Mouse (Mus musculus) heart, embryonic 13.5 days (tissue): ENCODE measurements around the gene Itgb2l. TPM values are rescaled to one million over a fixed set of nuclear protein-coding genes. Genes with fewer than 3 reads are reported as not detected.

Source experiments
- ATAC-seq: fragments of 200-750 bp; cut with Nextera tagmentation; 2 replicates; pipeline ENCODE4 v1.8.0; 2017; ENCODE audit warnings: moderate TSS enrichment; ENCODE audit not compliant: insufficient number of reproducible peaks, low FRiP score, low TSS enrichment; ENCODE audit errors: extremely low read depth
- H3K27ac ChIP-seq: fragments of 300-500 bp; sonication (generic); replicated peaks from 2 replicates; pipeline ENCODE4 v1.5.1; 2015; ENCODE audit warnings: moderate library complexity, mild to moderate bottlenecking, inconsistent platforms
- H3K27me3 ChIP-seq: fragments of 300-500 bp; sonication (generic); replicated peaks from 2 replicates; pipeline ENCODE4 v1.6.1; 2015; ENCODE audit warnings: mild to moderate bottlenecking, inconsistent platforms
- H3K36me3 ChIP-seq: fragments of 300-500 bp; sonication (generic); 2 replicates; pipeline ENCODE4 v1.6.1; 2015; ENCODE audit warnings: mild to moderate bottlenecking, inconsistent platforms
- H3K4me1 ChIP-seq: fragments of 300-500 bp; sonication (generic); 2 replicates; pipeline ENCODE4 v1.6.1; 2015; ENCODE audit warnings: inconsistent platforms
- H3K4me2 ChIP-seq: fragments of 300-500 bp; sonication (generic); 2 replicates; pipeline ENCODE4 v1.6.1; 2015; ENCODE audit warnings: inconsistent platforms, mild to moderate bottlenecking, moderate library complexity
- H3K4me3 ChIP-seq: fragments of 300-500 bp; sonication (generic); 2 replicates; pipeline ENCODE4 v1.5.1; 2015; ENCODE audit warnings: moderate library complexity, mild to moderate bottlenecking, inconsistent platforms
- H3K9ac ChIP-seq: fragments of 300-500 bp; sonication (generic); 2 replicates; pipeline ENCODE4 v1.6.1; 2015; ENCODE audit warnings: inconsistent platforms, mild to moderate bottlenecking, moderate library complexity
- H3K9me3 ChIP-seq: fragments of 300-500 bp; sonication (generic); 2 replicates; pipeline ENCODE4 v1.6.1; 2016; ENCODE audit warnings: inconsistent platforms
- WGBS: fragments of 180-500 bp; shearing (Covaris S2); methylation state at CpG from one replicate; pipeline ENCODE4 v1.1.7; 2015; ENCODE audit warnings: mixed read lengths; 5-methylcytosine and 5-hydroxymethylcytosine counted together
- polyA plus RNA-seq: library from polyadenylated mRNA; unstranded; fragments of >200 nt; fragmentation: Nextera tagmentation; extraction: Ambion mirVana; gene quantifications from 2 replicates; pipeline ENCODE4 v1.2.1, GENCODE M21; 2015

Itgb2l gene
- polyA plus RNA-seq, 1 experiment from 2014 or later: not detected

GRCm38 (mm10) chr16:96426671-96427070 is 16.7 kb downstream of the Itgb2l start:
- H3K9me3 ChIP-seq: no peaks in the 10 kb centered on the region
- H3K27me3 ChIP-seq: peaks cover 28% of the 10 kb centered on the region; the same call in 1 of the 2 replicates
- no peak overlapping the region for H3K4me2 ChIP-seq
- no peak overlapping the region for H3K9ac ChIP-seq
- no peaks in the 10 kb centered on the region for H3K36me3 ChIP-seq
- ATAC-seq: no peak
- 76% methylated on average over 7 of the region's 7 CpGs for WGBS
- no peak overlapping the region for H3K27ac ChIP-seq
- H3K4me1 ChIP-seq: no peaks in the 10 kb centered on the region
- H3K4me3 ChIP-seq: no peak overlapping the region

DNA sequence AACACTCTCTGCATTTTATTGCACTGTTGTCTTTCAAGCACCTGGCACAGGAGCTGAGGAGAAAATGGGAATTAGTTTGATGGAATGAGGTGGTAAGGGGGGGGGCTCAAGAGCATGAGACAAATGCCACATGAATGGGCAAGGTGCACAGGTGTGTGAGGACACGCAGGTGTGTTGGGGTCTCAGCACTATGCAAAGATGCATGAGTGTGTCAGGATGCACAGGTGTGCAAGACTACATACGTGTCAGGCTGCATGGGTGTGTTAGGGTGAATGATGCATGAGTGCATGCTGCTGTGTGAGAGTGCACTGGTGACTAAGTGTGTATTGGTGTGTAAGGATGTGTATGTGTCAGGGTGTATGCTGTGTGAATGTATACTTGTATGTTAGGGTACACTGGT is 18.4 kb downstream of the Itgb2l start:
- Histone ChIP-seq H3K9me3 (no peaks in the 10 kb centered on the region), H3K9ac (no peak overlapping the region), H3K4me3 (no peak overlapping the region), H3K4me2 (no peak overlapping the region), H3K4me1 (no peaks in the 10 kb centered on the region), H3K36me3 (no peaks in the 10 kb centered on the region), H3K27me3 (peaks cover 20% of the 10 kb centered on the region; the same call in 1 of the 2 replicates), H3K27ac (no peak overlapping the region)
- 66% methylated on average over 2 of the region's 2 CpGs for WGBS
- no peak for ATAC-seq

DNA sequence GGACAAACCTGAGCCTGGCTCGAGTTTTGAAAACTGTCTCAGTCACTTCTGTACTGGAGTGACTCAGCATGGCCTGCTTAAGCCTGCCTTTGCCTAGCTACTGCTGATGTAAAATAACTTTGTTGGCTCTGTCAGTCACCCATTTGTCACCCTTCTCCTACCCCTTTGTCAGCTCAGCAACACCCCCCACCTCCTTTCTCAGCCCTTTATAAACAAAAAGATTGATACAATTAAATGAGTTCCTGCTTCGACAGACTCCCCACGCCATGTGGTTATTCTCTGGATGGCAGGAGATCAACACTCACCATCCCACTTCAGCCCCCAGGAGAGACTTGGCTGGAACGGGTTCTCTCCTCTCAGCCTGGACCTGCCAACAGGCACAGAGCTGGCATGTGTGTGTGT is 35.4 kb downstream of the Itgb2l start:
- H3K36me3 ChIP-seq: no peaks in the 10 kb centered on the region
- ATAC-seq: peak; percentile 66; the same call in 1 of the 2 replicates
- H3K4me1 ChIP-seq: peaks cover 24% of the 10 kb centered on the region
- H3K9me3 ChIP-seq: no peaks in the 10 kb centered on the region
- 14% methylated on average over 4 of the region's 4 CpGs for WGBS
- H3K4me2 ChIP-seq: no peak overlapping the region
- no peaks in the 10 kb centered on the region for H3K27me3 ChIP-seq
- no peak overlapping the region for H3K9ac ChIP-seq
- H3K27ac ChIP-seq: peak overlapping the region; percentile 57
- no peak overlapping the region for H3K4me3 ChIP-seq

- no peaks in the 10 kb centered on the region for H3K36me3 ChIP-seq
- H3K9ac ChIP-seq: no peak overlapping the region
- no peak overlapping the region for H3K4me2 ChIP-seq
- H3K4me1 ChIP-seq: peaks cover 35% of the 10 kb centered on the region
- H3K4me3 ChIP-seq: no peak overlapping the region
- WGBS: 25% methylated on average over 4 of the region's 4 CpGs
- no peaks in the 10 kb centered on the region for H3K27me3 ChIP-seq
- no peaks in the 10 kb centered on the region for H3K9me3 ChIP-seq
- H3K27ac ChIP-seq: peak overlapping the region; percentile 91
- ATAC-seq: peak; percentile 71; the same call in 1 of the 2 replicates
Measured at GRCm38 (mm10) chr16:96406312-96406711, 37.1 kb downstream of the Itgb2l start.

DNA sequence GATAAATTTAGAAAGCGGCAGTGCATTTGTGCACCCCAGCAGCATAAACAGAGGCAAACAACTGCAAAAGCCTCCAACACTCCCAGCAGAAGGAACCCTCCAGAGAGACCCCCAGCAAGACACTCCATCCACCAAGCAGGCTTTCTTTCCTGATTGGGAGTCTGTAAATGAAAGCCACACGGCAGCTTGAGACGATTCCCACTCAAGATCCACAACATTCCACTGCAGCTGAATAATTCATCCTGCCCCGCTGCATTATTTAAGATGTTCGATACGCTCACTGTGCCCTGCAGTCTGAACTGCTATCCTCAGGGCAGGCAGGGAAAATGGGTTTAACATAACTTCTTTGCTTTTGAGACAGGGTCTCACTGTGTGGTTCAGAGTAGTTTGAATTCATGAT is 41.1 kb downstream of the Itgb2l start:
- Histone ChIP-seq H3K4me2 (no peak overlapping the region), H3K4me1 (peaks cover 41% of the 10 kb centered on the region), H3K36me3 (no peaks in the 10 kb centered on the region), H3K4me3 (no peak overlapping the region), H3K9ac (0 out of 2 replicates have a peak overlapping the region, but pooled peaks have one; percentile 37), H3K27ac (peak overlapping the region; percentile 28; the same call in 1 of the 2 replicates), H3K27me3 (0 out of 2 replicates have a peak, but pooled peaks cover 3% of the 10 kb centered on the region), H3K9me3 (no peaks in the 10 kb centered on the region)
- WGBS: 61% methylated on average over 6 of the region's 6 CpGs
- ATAC-seq: no peak

GRCm38 (mm10) chr16:96400046-96400445 is 43.4 kb downstream of the Itgb2l start:
- H3K27ac ChIP-seq: no peak overlapping the region
- no peaks in the 10 kb centered on the region for H3K36me3 ChIP-seq
- no peak overlapping the region for H3K4me2 ChIP-seq
- no peak overlapping the region for H3K4me3 ChIP-seq
- H3K9me3 ChIP-seq: no peaks in the 10 kb centered on the region
- WGBS: 63% methylated on average over 4 of the region's 4 CpGs
- 0 out of 2 replicates have a peak, but pooled peaks cover 3% of the 10 kb centered on the region for H3K27me3 ChIP-seq
- no peak overlapping the region for H3K9ac ChIP-seq
- ATAC-seq: no peak
- H3K4me1 ChIP-seq: peaks cover 26% of the 10 kb centered on the region

DNA sequence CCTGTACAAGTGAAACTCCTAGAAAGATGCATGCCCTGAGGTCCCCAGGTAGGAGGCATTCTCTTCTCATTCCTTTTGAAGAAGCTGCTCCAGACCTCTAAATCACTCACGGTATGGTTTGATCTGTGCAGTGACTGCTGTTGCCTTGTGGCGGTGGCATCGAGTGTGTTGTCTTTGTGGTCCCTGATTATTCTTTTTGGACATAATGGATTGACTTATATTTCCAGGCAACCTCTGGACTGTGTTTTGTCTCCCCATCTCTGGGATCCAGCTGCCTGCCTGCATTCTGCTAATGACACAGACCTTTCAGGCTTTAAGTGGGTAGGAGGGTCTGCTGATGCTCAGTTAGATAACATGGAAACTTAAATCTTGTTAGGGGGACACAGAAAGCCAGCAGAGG is 44.6 kb downstream of the Itgb2l start:
- no peak overlapping the region for H3K9ac ChIP-seq
- H3K36me3 ChIP-seq: no peaks in the 10 kb centered on the region
- H3K4me3 ChIP-seq: no peak overlapping the region
- no peaks in the 10 kb centered on the region for H3K9me3 ChIP-seq
- ATAC-seq: no peak
- no peak overlapping the region for H3K4me2 ChIP-seq
- peaks cover 26% of the 10 kb centered on the region for H3K4me1 ChIP-seq
- H3K27ac ChIP-seq: no peak overlapping the region
- WGBS: 76% methylated on average over 3 of the region's 3 CpGs
- H3K27me3 ChIP-seq: 0 out of 2 replicates have a peak, but pooled peaks cover 3% of the 10 kb centered on the region

DNA sequence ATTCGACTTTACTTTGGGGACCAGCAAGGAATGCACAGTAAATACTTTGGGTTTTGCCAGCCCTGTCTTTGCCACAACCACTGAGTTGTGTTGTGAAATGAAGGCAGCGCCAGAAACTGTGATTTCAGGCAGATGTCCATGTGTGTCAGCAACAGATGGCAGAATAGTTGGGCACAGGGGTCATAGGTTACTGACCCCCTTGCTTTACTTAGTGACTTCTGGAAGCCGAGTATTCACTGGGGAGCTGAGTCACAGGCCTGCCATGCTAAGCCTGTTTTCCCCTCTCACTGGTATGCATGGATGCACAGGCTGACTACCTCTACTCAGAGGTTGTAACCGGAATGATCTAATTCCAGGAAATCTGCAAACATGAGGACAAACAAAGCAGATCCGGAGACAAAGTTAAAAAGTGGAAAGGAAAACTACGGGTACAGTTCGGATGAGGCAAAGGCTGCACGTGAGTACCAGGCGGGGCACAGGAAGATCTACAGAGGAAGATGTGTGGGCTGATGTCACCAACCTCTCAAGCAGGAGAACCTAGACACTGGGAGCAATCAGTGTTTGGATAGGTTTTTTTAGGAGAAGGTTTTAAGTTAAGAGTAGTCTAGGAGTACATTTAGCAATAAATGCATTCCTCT is 47.3 kb downstream of the Itgb2l start:
- Histone ChIP-seq H3K9ac (no peak overlapping the region), H3K4me1 (peaks cover 15% of the 10 kb centered on the region), H3K36me3 (no peaks in the 10 kb centered on the region), H3K27me3 (0 out of 2 replicates have a peak, but pooled peaks cover 3% of the 10 kb centered on the region), H3K4me3 (no peak overlapping the region), H3K4me2 (no peak overlapping the region), H3K27ac (no peak overlapping the region), H3K9me3 (no peaks in the 10 kb centered on the region)
- ATAC-seq: no peak
- 60% methylated on average over 9 of the region's 9 CpGs for WGBS

DNA sequence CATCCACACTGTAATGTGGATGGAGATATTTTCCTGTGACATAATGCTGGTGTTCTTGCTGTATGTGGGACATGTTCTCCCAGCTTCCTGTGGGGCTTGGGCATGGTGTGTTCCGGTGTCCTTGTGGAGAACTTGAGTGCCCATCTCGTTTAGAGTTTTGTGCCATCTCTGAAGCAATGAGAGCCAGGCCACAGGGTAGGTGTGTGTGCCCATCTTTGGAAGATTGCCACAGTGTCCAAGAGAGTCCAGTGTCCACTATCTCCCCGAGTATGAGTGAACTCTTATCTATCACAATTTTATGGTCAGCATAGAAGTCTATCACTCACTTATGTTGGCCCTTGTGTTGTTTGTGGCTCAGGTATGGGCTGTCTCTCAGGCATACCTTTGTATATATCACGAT is 47.9 kb downstream of the Itgb2l start:
- Histone ChIP-seq H3K27ac (no peak overlapping the region), H3K36me3 (no peaks in the 10 kb centered on the region), H3K27me3 (0 out of 2 replicates have a peak, but pooled peaks cover 3% of the 10 kb centered on the region), H3K4me2 (no peak overlapping the region), H3K4me1 (peaks cover 15% of the 10 kb centered on the region), H3K9me3 (no peaks in the 10 kb centered on the region), H3K9ac (no peak overlapping the region), H3K4me3 (no peak overlapping the region)
- no peak; the same call in 1 of the 2 replicates for ATAC-seq
- WGBS: 64% methylated on average over 4 of the region's 4 CpGs

DNA sequence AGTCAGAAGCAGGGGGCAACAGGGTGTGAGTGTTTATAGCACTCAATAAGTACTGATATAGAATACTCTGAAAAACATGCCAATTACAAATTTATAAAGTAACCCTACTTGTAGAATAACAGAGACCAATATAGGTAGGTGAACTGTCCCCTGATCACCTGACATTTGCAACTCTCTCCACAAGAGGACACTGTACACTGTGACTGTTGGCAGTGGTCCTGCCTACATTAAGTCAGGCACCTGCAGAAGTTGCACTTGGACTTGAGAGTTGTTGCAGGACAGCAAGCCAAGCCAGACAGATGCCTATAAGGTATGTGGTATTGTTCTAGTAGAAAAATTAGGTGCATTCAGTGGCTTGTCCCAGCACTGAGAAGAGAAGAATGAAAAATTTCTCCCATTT is 52.3 kb downstream of the Itgb2l start:
- no peak for ATAC-seq

GRCm38 (mm10) chr16:96388481-96388880 is 54.9 kb downstream of the Itgb2l start:
- H3K27me3 ChIP-seq: no peaks in the 10 kb centered on the region
- H3K4me2 ChIP-seq: no peak overlapping the region
- no peaks in the 10 kb centered on the region for H3K36me3 ChIP-seq
- no peak for ATAC-seq
- H3K4me1 ChIP-seq: no peaks in the 10 kb centered on the region
- no peak overlapping the region for H3K27ac ChIP-seq
- H3K9me3 ChIP-seq: no peaks in the 10 kb centered on the region
- H3K4me3 ChIP-seq: no peak overlapping the region
- H3K9ac ChIP-seq: no peak overlapping the region
- WGBS: 68% methylated on average over 5 of the region's 5 CpGs

More for the DNA sequence above, 52.3 kb downstream of the Itgb2l start:
- H3K4me1 ChIP-seq: no peaks in the 10 kb centered on the region
- no peak overlapping the region for H3K9ac ChIP-seq
- no peak overlapping the region for H3K4me2 ChIP-seq
- H3K9me3 ChIP-seq: no peaks in the 10 kb centered on the region
- H3K27ac ChIP-seq: no peak overlapping the region
- no peaks in the 10 kb centered on the region for H3K36me3 ChIP-seq
- H3K27me3 ChIP-seq: no peaks in the 10 kb centered on the region
- no peak overlapping the region for H3K4me3 ChIP-seq
